Mouse (Mus musculus): Measurements from ENCODE around the gene Ampd1. TPM values are rescaled to one million over a fixed set of nuclear protein-coding genes. Genes with fewer than 3 reads are reported as not detected.

Gene Ampd1
- polyA plus RNA-seq, 1 experiment, result not detected

- peak in 1 of 2 experiments; percentile 9 for DNase-seq (ENCODE audit: extremely low spot score in 1 of 2, low spot score in 1 of 2)
Observed at GRCm38 (mm10) chr3:103146330-103147166, 72.7 kb downstream of the Ampd1 start.

GRCm38 (mm10) chr3:103147775-103148174 is 74.0 kb downstream of the Ampd1 start:
- no peak for DNase-seq (ENCODE audit: extremely low spot score in 1 of 2, low spot score in 1 of 2)

- no peak for DNase-seq (ENCODE audit: extremely low spot score in 1 of 2, low spot score in 1 of 2)
Observed at GRCm38 (mm10) chr3:103148941-103149340, 75.1 kb downstream of the Ampd1 start.

Other genes starting within 250 kb of the Ampd1 start
- not detected in 2 replicates for gene Sycp1, start 137.9 kb upstream of the Ampd1 start, polyA plus RNA-seq (2012; rRNA removed)
- 0.04 TPM in 1 of 2 replicates, not detected in the other for gene Nr1h5, start 109.9 kb upstream of the Ampd1 start, polyA plus RNA-seq (2012; rRNA removed)
- 34.4 and 36.9 TPM in 2 replicates for gene Sike1, start 78.3 kb upstream of the Ampd1 start, polyA plus RNA-seq (2012; rRNA removed)
- gene Csde1, start 53.6 kb upstream of the Ampd1 start, polyA plus RNA-seq (2012; rRNA removed), result 88.3 and 91.6 TPM in 2 replicates
- gene Nras, start 15.7 kb upstream of the Ampd1 start, polyA plus RNA-seq (2012; rRNA removed), result 34.4 and 34.5 TPM in 2 replicates
- 1.3 and 1.5 TPM in 2 replicates for gene Dennd2c, start 28.6 kb downstream of the Ampd1 start, polyA plus RNA-seq (2012; rRNA removed)
- 124 and 127 TPM in 2 replicates for gene Bcas2, start 97.6 kb downstream of the Ampd1 start, polyA plus RNA-seq (2012; rRNA removed)
- gene Trim33, start 205.3 kb downstream of the Ampd1 start, polyA plus RNA-seq (2012; rRNA removed), result 20.0 and 21.0 TPM in 2 replicates